Mouse (Mus musculus) midbrain, embryonic 10.5 days (tissue): Measurements from ENCODE around the gene Pdf. TPM values are rescaled to one million over a fixed set of nuclear protein-coding genes. Genes with fewer than 3 reads are reported as not detected.

ENCODE experiments used
- microRNA-seq: library from miRNA; unstranded; fragments of <30 nt; microRNA quantifications from one replicate; pipeline ENCODE4, GENCODE M21; 2017
- polyA plus RNA-seq: library from polyadenylated mRNA; unstranded; fragments of >200 nt; fragmentation: Nextera tagmentation; extraction: Ambion mirVana; gene quantifications from 2 replicates; pipeline ENCODE4 v1.2.1, GENCODE M21; 2016

Pdf gene
- polyA plus RNA-seq, 1 experiment from 2014 or later: 48.1 TPM

Small RNA genes within 50 kb of the gene (microRNA-seq; reads per million reads assigned to microRNA genes)
- 2.1 reads per million for gene Mir7075

Other genes with a start within 250 kb of the Pdf start
- 0.07 and 0.12 TPM in 2 replicates for gene Has3, start 178.4 kb downstream of the Pdf start, polyA plus RNA-seq
- 77.6 and 93.7 TPM in 2 replicates for gene Utp4, start 155.0 kb downstream of the Pdf start, polyA plus RNA-seq
- 8.2 and 9.2 TPM in 2 replicates for gene Sntb2, start 112.9 kb downstream of the Pdf start, polyA plus RNA-seq
- gene Vps4a, start 17.4 kb downstream of the Pdf start, polyA plus RNA-seq: 68.0 and 80.2 TPM in 2 replicates
- 38.2 and 40.8 TPM in 2 replicates for gene Cog8, start 8.1 kb upstream of the Pdf start, polyA plus RNA-seq
- gene Nip7, start 8.3 kb upstream of the Pdf start, polyA plus RNA-seq: 113 and 125 TPM in 2 replicates
- gene Tmed6, start 17.0 kb upstream of the Pdf start, polyA plus RNA-seq: not detected in 2 replicates
- gene Terf2, start 47.9 kb upstream of the Pdf start, polyA plus RNA-seq: 19.1 and 19.6 TPM in 2 replicates
- 164 and 175 TPM in 2 replicates for gene Cyb5b, start 102.0 kb upstream of the Pdf start, polyA plus RNA-seq
- 7.8 and 8.2 TPM in 2 replicates for gene Nfat5, start 244.9 kb upstream of the Pdf start, polyA plus RNA-seq